Mouse (Mus musculus) bone marrow, adult 2 months (tissue): ENCODE results near the gene Taar7b.

Experiments
- CTCF ChIP-seq: fragments of 200-500 bp; IDR thresholded peaks from 2 replicates; pipeline ENCODE4 v1.5.1; 2011; ENCODE audit warnings: low read length, control low read depth; ENCODE audit not compliant: control insufficient read depth, insufficient read depth
- POLR2A ChIP-seq: fragments of 200-500 bp; IDR thresholded peaks from 2 replicates; pipeline ENCODE4 v1.6.1; 2011; ENCODE audit warnings: low read depth, mild to moderate bottlenecking, control low read depth, low read length, borderline replicate concordance; ENCODE audit not compliant: control insufficient read depth

DNA sequence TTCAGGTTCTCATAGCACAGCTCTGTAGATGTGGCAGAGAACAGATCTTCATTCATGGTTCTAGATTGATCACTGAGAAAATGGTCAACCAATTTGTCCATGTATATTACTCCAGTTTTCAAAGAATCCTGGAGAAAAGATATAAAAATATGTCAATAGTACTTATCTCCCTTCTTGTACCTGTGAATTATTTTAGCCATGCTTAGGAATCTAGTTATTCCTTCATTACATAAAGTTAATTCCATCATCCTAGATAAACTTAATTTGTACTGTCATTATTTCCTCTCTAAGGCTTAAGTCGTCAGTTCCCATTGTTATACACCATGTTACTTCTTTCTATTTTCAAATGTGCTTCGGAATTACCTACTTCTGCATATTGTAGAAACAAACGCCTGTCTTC, 6.4 kb upstream of the Taar7b start, which contains the start of gene Taar7a:
- TF ChIP-seq CTCF (no peak), POLR2A (no peak)
